Mouse (Mus musculus): ENCODE measurements at regions not wholly inside any gene's neighbourhood (a gene's known extent, or its start where the extent isn't known, plus 50 kb on each side); places are given as distances from the start of the nearest gene placed in this dataset.

GRCm38 (mm10) chr3:148728513-148729241 is 261.7 kb downstream of the Adgrl2 start:
- ATAC-seq, result no peak

GRCm38 (mm10) chr3:148726596-148727331 is 263.6 kb downstream of the Adgrl2 start:
- WGBS, result 51% methylated on average over 10 of the region's 10 CpGs

More at GRCm38 (mm10) chr3:148728513-148729241, 261.7 kb downstream of the Adgrl2 start:
- 73% methylated on average over 6 of the region's 6 CpGs for WGBS
- Histone ChIP-seq H3K36me3 (ENCODE audit: control insufficient read depth, insufficient read depth, low read length) (no peaks in the 10 kb centered on the region), H3K4me1 (ENCODE audit: control insufficient read depth, insufficient read depth, low read depth, low read length) (no peaks in the 10 kb centered on the region; the same call in 1 of the 2 replicates), H3K9ac (ENCODE audit: low read depth, low read length) (no peak overlapping the region), H3K9me3 (ENCODE audit: control insufficient read depth, low read length) (no peaks in the 10 kb centered on the region), H3K4me2 (ENCODE audit: low read length) (no peak overlapping the region), H3K27ac (ENCODE audit: low read depth, low read length) (no peak overlapping the region), H3K4me3 (ENCODE audit: low read length) (no peak overlapping the region), H3K27me3 (replicated peaks; ENCODE audit: control insufficient read depth, insufficient read depth, low read length) (no peaks in the 10 kb centered on the region)

GRCm38 (mm10) chr3:148696555-148696954 is 293.8 kb downstream of the Adgrl2 start:
- no peak for ATAC-seq
- Histone ChIP-seq H3K4me2 (ENCODE audit: low read length) (no peak overlapping the region), H3K36me3 (ENCODE audit: control insufficient read depth, insufficient read depth, low read length) (no peaks in the 10 kb centered on the region), H3K4me3 (ENCODE audit: low read length) (no peak overlapping the region), H3K27ac (ENCODE audit: low read depth, low read length) (no peak overlapping the region), H3K9ac (ENCODE audit: low read depth, low read length) (no peak overlapping the region), H3K27me3 (replicated peaks; ENCODE audit: control insufficient read depth, insufficient read depth, low read length) (no peaks in the 10 kb centered on the region), H3K9me3 (ENCODE audit: control insufficient read depth, low read length) (no peaks in the 10 kb centered on the region), H3K4me1 (ENCODE audit: control insufficient read depth, insufficient read depth, low read depth, low read length) (no peaks in the 10 kb centered on the region)
- WGBS, result 82% methylated on average over 7 of the region's 7 CpGs

More at GRCm38 (mm10) chr3:148726596-148727331, 263.6 kb downstream of the Adgrl2 start:
- H3K27me3 ChIP-seq (replicated peaks; ENCODE audit: control insufficient read depth, insufficient read depth, low read length), result no peaks in the 10 kb centered on the region
- H3K36me3 ChIP-seq (ENCODE audit: control insufficient read depth, insufficient read depth, low read length), result no peaks in the 10 kb centered on the region
- H3K4me1 ChIP-seq (ENCODE audit: control insufficient read depth, insufficient read depth, low read depth, low read length), result no peaks in the 10 kb centered on the region; the same call in 1 of the 2 replicates
- H3K4me3 ChIP-seq (ENCODE audit: low read length), result no peak overlapping the region
- no peak overlapping the region for H3K27ac ChIP-seq (ENCODE audit: low read depth, low read length)
- no peak overlapping the region for H3K9ac ChIP-seq (ENCODE audit: low read depth, low read length)
- no peak for ATAC-seq
- H3K4me2 ChIP-seq (ENCODE audit: low read length), result no peak overlapping the region
- no peaks in the 10 kb centered on the region for H3K9me3 ChIP-seq (ENCODE audit: control insufficient read depth, low read length)

GRCm38 (mm10) chr3:148695453-148695852 is 294.9 kb downstream of the Adgrl2 start:
- no peak overlapping the region for H3K9ac ChIP-seq (ENCODE audit: low read depth, low read length)
- 91% methylated on average over 6 of the region's 6 CpGs for WGBS
- H3K9me3 ChIP-seq (ENCODE audit: control insufficient read depth, low read length), result no peaks in the 10 kb centered on the region
- no peaks in the 10 kb centered on the region for H3K4me1 ChIP-seq (ENCODE audit: control insufficient read depth, insufficient read depth, low read depth, low read length)
- no peak overlapping the region for H3K4me2 ChIP-seq (ENCODE audit: low read length)
- no peaks in the 10 kb centered on the region for H3K36me3 ChIP-seq (ENCODE audit: control insufficient read depth, insufficient read depth, low read length)
- H3K27me3 ChIP-seq (replicated peaks; ENCODE audit: control insufficient read depth, insufficient read depth, low read length), result no peaks in the 10 kb centered on the region
- no peak for ATAC-seq
- no peak overlapping the region for H3K4me3 ChIP-seq (ENCODE audit: low read length)
- H3K27ac ChIP-seq (ENCODE audit: low read depth, low read length), result no peak overlapping the region

- no peak overlapping the region for H3K9ac ChIP-seq (ENCODE audit: low read depth, low read length)
- H3K4me1 ChIP-seq (ENCODE audit: control insufficient read depth, insufficient read depth, low read depth, low read length), result no peaks in the 10 kb centered on the region
- no peak overlapping the region for H3K27ac ChIP-seq (ENCODE audit: low read depth, low read length)
- H3K4me3 ChIP-seq (ENCODE audit: low read length), result no peak overlapping the region
- no peaks in the 10 kb centered on the region for H3K36me3 ChIP-seq (ENCODE audit: control insufficient read depth, insufficient read depth, low read length)
- no peaks in the 10 kb centered on the region for H3K9me3 ChIP-seq (ENCODE audit: control insufficient read depth, low read length)
- no peak overlapping the region for H3K4me2 ChIP-seq (ENCODE audit: low read length)
- no peaks in the 10 kb centered on the region for H3K27me3 ChIP-seq (replicated peaks; ENCODE audit: control insufficient read depth, insufficient read depth, low read length)
- no peak for ATAC-seq
These were observed 307.2 kb downstream of the Adgrl2 start for GRCm38 (mm10) chr3:148683181-148683580.

GRCm38 (mm10) chr3:148682445-148682994 is 307.8 kb downstream of the Adgrl2 start:
- no peak for ATAC-seq
- H3K9me3 ChIP-seq (ENCODE audit: control insufficient read depth, low read length), result no peaks in the 10 kb centered on the region
- no peaks in the 10 kb centered on the region for H3K4me1 ChIP-seq (ENCODE audit: control insufficient read depth, insufficient read depth, low read depth, low read length)
- WGBS, result 70% methylated on average over 6 of the region's 6 CpGs
- H3K36me3 ChIP-seq (ENCODE audit: control insufficient read depth, insufficient read depth, low read length), result no peaks in the 10 kb centered on the region
- H3K4me2 ChIP-seq (ENCODE audit: low read length), result no peak overlapping the region
- no peak overlapping the region for H3K27ac ChIP-seq (ENCODE audit: low read depth, low read length)
- no peak overlapping the region for H3K9ac ChIP-seq (ENCODE audit: low read depth, low read length)
- no peaks in the 10 kb centered on the region for H3K27me3 ChIP-seq (replicated peaks; ENCODE audit: control insufficient read depth, insufficient read depth, low read length)
- H3K4me3 ChIP-seq (ENCODE audit: low read length), result no peak overlapping the region

GRCm38 (mm10) chr3:148681186-148681585 is 309.2 kb downstream of the Adgrl2 start:
- H3K9ac ChIP-seq (ENCODE audit: low read depth, low read length), result no peak overlapping the region
- no peaks in the 10 kb centered on the region for H3K4me1 ChIP-seq (ENCODE audit: control insufficient read depth, insufficient read depth, low read depth, low read length)
- H3K36me3 ChIP-seq (ENCODE audit: control insufficient read depth, insufficient read depth, low read length), result no peaks in the 10 kb centered on the region
- H3K9me3 ChIP-seq (ENCODE audit: control insufficient read depth, low read length), result no peaks in the 10 kb centered on the region
- no peak overlapping the region for H3K4me2 ChIP-seq (ENCODE audit: low read length)
- H3K4me3 ChIP-seq (ENCODE audit: low read length), result no peak overlapping the region
- H3K27ac ChIP-seq (ENCODE audit: low read depth, low read length), result no peak overlapping the region
- 84% methylated on average over 2 of the region's 2 CpGs for WGBS
- no peaks in the 10 kb centered on the region for H3K27me3 ChIP-seq (replicated peaks; ENCODE audit: control insufficient read depth, insufficient read depth, low read length)
- no peak for ATAC-seq

- H3K27me3 ChIP-seq (replicated peaks; ENCODE audit: control insufficient read depth, insufficient read depth, low read length), result no peaks in the 10 kb centered on the region
- no peak overlapping the region for H3K27ac ChIP-seq (ENCODE audit: low read depth, low read length)
- no peaks in the 10 kb centered on the region for H3K36me3 ChIP-seq (ENCODE audit: control insufficient read depth, insufficient read depth, low read length)
- WGBS, result 69% methylated on average over 8 of the region's 8 CpGs
- no peak overlapping the region for H3K4me2 ChIP-seq (ENCODE audit: low read length)
- H3K9me3 ChIP-seq (ENCODE audit: control insufficient read depth, low read length), result no peaks in the 10 kb centered on the region
- H3K4me3 ChIP-seq (ENCODE audit: low read length), result no peak overlapping the region
- no peak for ATAC-seq
- H3K9ac ChIP-seq (ENCODE audit: low read depth, low read length), result no peak overlapping the region
- no peaks in the 10 kb centered on the region for H3K4me1 ChIP-seq (ENCODE audit: control insufficient read depth, insufficient read depth, low read depth, low read length)
These were observed 309.6 kb downstream of the Adgrl2 start for GRCm38 (mm10) chr3:148680737-148681136.

- Histone ChIP-seq H3K4me1 (ENCODE audit: control insufficient read depth, insufficient read depth, low read depth, low read length) (no peaks in the 10 kb centered on the region), H3K27ac (ENCODE audit: low read depth, low read length) (no peak overlapping the region), H3K36me3 (ENCODE audit: control insufficient read depth, insufficient read depth, low read length) (no peaks in the 10 kb centered on the region), H3K4me2 (ENCODE audit: low read length) (no peak overlapping the region), H3K9ac (ENCODE audit: low read depth, low read length) (no peak overlapping the region), H3K27me3 (replicated peaks; ENCODE audit: control insufficient read depth, insufficient read depth, low read length) (no peaks in the 10 kb centered on the region), H3K9me3 (ENCODE audit: control insufficient read depth, low read length) (no peaks in the 10 kb centered on the region), H3K4me3 (ENCODE audit: low read length) (no peak overlapping the region)
- WGBS, result 91% methylated on average over 4 of the region's 4 CpGs
- no peak for ATAC-seq
These were observed 310.3 kb downstream of the Adgrl2 start for GRCm38 (mm10) chr3:148680086-148680485.
